Mouse (Mus musculus): ENCODE results near the gene Fignl2.
"Not testable (repeated sequence)": the region's sequence is repeated elsewhere in the genome, so short reads cannot be mapped to it uniquely, and the experiment has no call there.

DNA sequence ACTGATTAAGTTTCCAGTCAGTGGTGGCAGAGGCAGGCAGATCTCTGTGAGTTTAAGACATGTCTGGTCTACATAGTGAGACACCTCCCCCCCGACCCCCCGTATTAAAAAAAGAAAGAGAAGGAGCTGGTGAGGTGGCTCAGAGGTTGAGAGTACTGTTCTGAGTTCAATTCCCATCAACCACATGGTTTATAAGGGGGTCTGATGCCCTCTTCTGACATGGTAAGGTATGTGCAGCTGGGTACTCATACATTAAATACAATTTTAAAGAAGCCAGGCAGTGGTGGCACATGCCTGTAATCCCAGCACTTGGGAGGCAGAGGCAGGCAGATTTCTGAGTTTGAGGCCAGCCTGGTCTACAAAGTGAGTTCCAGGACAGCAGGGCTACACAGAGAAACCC lies 35.4 kb upstream of the Fignl2 start:
- not testable (repeated sequence) for TF ChIP-seq CTCF, EP300 (IDR thresholded peaks at IDR 0.05; ENCODE audit: low read depth)

Data from liver, embryonic 14.5 days (tissue).